8 mouse cellular contexts compared by ENCODE assay signal in the genomic region with DNA sequence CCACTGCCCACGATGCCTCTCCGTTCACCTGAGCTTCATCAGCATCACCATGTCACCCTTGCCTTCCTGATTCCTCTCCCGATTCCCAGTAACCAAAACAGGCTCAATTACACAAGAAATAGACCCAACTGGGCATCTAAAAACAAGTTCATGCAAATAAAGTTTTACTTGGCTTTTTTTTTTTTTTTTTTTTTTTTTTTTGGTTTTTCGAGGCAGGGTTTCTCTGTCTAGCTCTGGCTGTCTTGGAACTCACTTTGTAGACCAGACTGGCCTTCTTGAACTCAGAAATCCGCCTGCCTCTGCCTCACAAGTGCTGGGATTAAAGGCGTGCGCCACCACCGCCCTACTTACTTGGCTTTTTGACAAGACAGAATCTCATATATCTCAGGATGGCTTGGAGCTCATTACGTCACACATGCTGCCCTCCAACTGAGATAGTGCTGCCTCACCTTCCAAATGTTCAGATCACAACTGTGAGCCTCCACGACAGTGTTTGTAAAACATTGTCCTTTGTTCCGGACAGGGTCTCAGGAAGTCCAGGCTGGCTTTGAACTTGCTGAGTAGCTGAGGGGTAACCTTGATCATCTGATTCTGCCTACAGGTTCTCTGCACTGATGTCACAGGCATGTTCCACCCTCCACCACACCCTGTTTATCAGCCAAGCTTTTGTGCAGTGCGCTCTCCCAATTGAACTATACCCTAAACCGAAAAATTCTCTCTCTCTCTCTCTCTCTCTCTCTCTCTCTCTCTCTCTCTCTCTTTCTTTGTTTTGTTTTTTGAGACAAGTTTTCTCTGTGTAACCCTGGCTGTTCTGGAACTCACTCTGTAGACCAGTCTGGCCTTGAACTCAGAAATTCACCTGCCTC. TPM values are rescaled to one million over a fixed set of nuclear protein-coding genes. Genes with fewer than 3 reads are reported as not detected.
A peak's percentile ranks its signal among the peaks of the same experiment; 100 is the strongest.
DNase-seq lines count a peak whose midpoint lies in the region; ATAC-seq and TF ChIP-seq lines count a peak whose summit lies in the region.

No protein-coding gene starts in this region.

- TF ChIP-seq POLR2A in thymus, adult 2 months (IDR thresholded peaks at IDR 0.05; ENCODE audit: control insufficient read depth, extremely low read depth, insufficient read depth, low read length, poor library complexity) = no peak

- no peak for TF ChIP-seq CTCF in thymus, adult 2 months (IDR thresholded peaks at IDR 0.05; ENCODE audit: borderline replicate concordance, control insufficient read depth, extremely low read depth, insufficient read depth, low read length, poor library complexity)

- H3K4me3 ChIP-seq in liver, embryonic 11.5 days (ENCODE audit: low read depth, low read length) = peak overlapping the region; percentile 47
- H3K4me3 ChIP-seq in forebrain, embryonic 12.5 days (replicated peaks) = peak overlapping the region; percentile 69
- peak overlapping the region; percentile 46 for H3K4me3 ChIP-seq in limb, embryonic 12.5 days (replicated peaks)
- peak overlapping the region; percentile 85 for H3K4me3 ChIP-seq in neural tube, embryonic 15.5 days (replicated peaks)
- no peak overlapping the region for H3K4me3 ChIP-seq in thymus, adult 2 months (ENCODE audit: control insufficient read depth, insufficient read depth, low read length)

- DNase-seq in liver, embryonic 11.5 days (ENCODE audit: low spot score) = no peak
- no peak for DNase-seq in liver
- DNase-seq in right cerebral cortex, postnatal 36 days (ENCODE audit: low spot score in 2 of 2) = no peak
- DNase-seq in thymus, adult 2 months = no peak
- no peak for DNase-seq in spleen, postnatal 36 days (ENCODE audit: low spot score in 2 of 2)

- WGBS in liver, embryonic 11.5 days = 59% methylated on average over 13 of the region's 13 CpGs
- 69% methylated on average over 13 of the region's 13 CpGs for WGBS in forebrain, embryonic 12.5 days
- 68% methylated on average over 13 of the region's 13 CpGs for WGBS in limb, embryonic 12.5 days
- WGBS in neural tube, embryonic 15.5 days = 64% methylated on average over 13 of the region's 13 CpGs
- WGBS in thymus, adult 2 months = 69% methylated on average over 13 of the region's 13 CpGs

- H3K4me1 ChIP-seq in liver, embryonic 11.5 days (replicated peaks; ENCODE audit: control insufficient read depth, insufficient read depth, low read length) = peaks cover 18% of the 10 kb centered on the region
- peaks cover 39% of the 10 kb centered on the region for H3K4me1 ChIP-seq in forebrain, embryonic 12.5 days
- peaks cover 24% of the 10 kb centered on the region for H3K4me1 ChIP-seq in limb, embryonic 12.5 days (replicated peaks)
- peaks cover 34% of the 10 kb centered on the region for H3K4me1 ChIP-seq in neural tube, embryonic 15.5 days
- no peaks in the 10 kb centered on the region; the same call in 1 of the 2 replicates for H3K4me1 ChIP-seq in thymus, adult 2 months (replicated peaks; ENCODE audit: control insufficient read depth, insufficient read depth, low read length)

- ATAC-seq in liver, embryonic 11.5 days (replicated peaks; ENCODE audit: low FRiP score) = no peak
- ATAC-seq in forebrain, embryonic 12.5 days (ENCODE audit: low FRiP score) = no peak
- no peak for ATAC-seq in limb, embryonic 12.5 days (ENCODE audit: insufficient number of reproducible peaks, insufficient read depth, low FRiP score, low TSS enrichment, low read depth)
- ATAC-seq in neural tube, embryonic 15.5 days (ENCODE audit: low FRiP score) = no peak

- H3K9ac ChIP-seq in liver, embryonic 11.5 days (ENCODE audit: low read depth, low read length) = no peak overlapping the region
- peak overlapping the region; percentile 80; the same call in 1 of the 2 replicates for H3K9ac ChIP-seq in forebrain, embryonic 12.5 days
- H3K9ac ChIP-seq in limb, embryonic 12.5 days (replicated peaks) = no peak overlapping the region
- H3K9ac ChIP-seq in neural tube, embryonic 15.5 days (replicated peaks) = peak overlapping the region; percentile 99

- peak overlapping the region; percentile 73 for H3K4me2 ChIP-seq in liver, embryonic 11.5 days
- H3K4me2 ChIP-seq in forebrain, embryonic 12.5 days = peak overlapping the region; percentile 96
- peak overlapping the region; percentile 80 for H3K4me2 ChIP-seq in limb, embryonic 12.5 days
- peak overlapping the region; percentile 90 for H3K4me2 ChIP-seq in neural tube, embryonic 15.5 days

- no peaks in the 10 kb centered on the region for H3K36me3 ChIP-seq in liver, embryonic 11.5 days (ENCODE audit: control insufficient read depth, insufficient read depth, low read length)
- no peaks in the 10 kb centered on the region for H3K36me3 ChIP-seq in forebrain, embryonic 12.5 days (replicated peaks)
- no peaks in the 10 kb centered on the region for H3K36me3 ChIP-seq in limb, embryonic 12.5 days
- H3K36me3 ChIP-seq in neural tube, embryonic 15.5 days = no peaks in the 10 kb centered on the region
- no peaks in the 10 kb centered on the region for H3K36me3 ChIP-seq in thymus, adult 2 months (ENCODE audit: control insufficient read depth, insufficient read depth, low read length)

- peaks cover 48% of the 10 kb centered on the region for H3K27me3 ChIP-seq in liver, embryonic 11.5 days (replicated peaks; ENCODE audit: control insufficient read depth, insufficient read depth, low read length)
- H3K27me3 ChIP-seq in forebrain, embryonic 12.5 days = peaks cover 44% of the 10 kb centered on the region
- H3K27me3 ChIP-seq in limb, embryonic 12.5 days = peaks cover 88% of the 10 kb centered on the region
- H3K27me3 ChIP-seq in neural tube, embryonic 15.5 days (replicated peaks) = 0 out of 2 replicates have a peak, but pooled peaks cover 4% of the 10 kb centered on the region
- peaks cover 23% of the 10 kb centered on the region for H3K27me3 ChIP-seq in thymus, adult 2 months (ENCODE audit: control insufficient read depth, insufficient read depth, low read length)

- H3K9me3 ChIP-seq in liver, embryonic 11.5 days (ENCODE audit: control insufficient read depth, low read length) = no peaks in the 10 kb centered on the region
- H3K9me3 ChIP-seq in forebrain, embryonic 12.5 days = no peaks in the 10 kb centered on the region
- no peaks in the 10 kb centered on the region for H3K9me3 ChIP-seq in limb, embryonic 12.5 days
- H3K9me3 ChIP-seq in neural tube, embryonic 15.5 days (replicated peaks) = no peaks in the 10 kb centered on the region

- no peak overlapping the region for H3K27ac ChIP-seq in liver, embryonic 11.5 days (ENCODE audit: low read depth, low read length)
- no peak overlapping the region for H3K27ac ChIP-seq in forebrain, embryonic 12.5 days
- H3K27ac ChIP-seq in limb, embryonic 12.5 days = no peak overlapping the region
- H3K27ac ChIP-seq in neural tube, embryonic 15.5 days (replicated peaks) = peak overlapping the region; percentile 96
- H3K27ac ChIP-seq in thymus, adult 2 months (ENCODE audit: control insufficient read depth, insufficient read depth, low read length) = no peak overlapping the region

RNA-seq across cellular contexts. Expression of a gene that starts 0.7 kb away (rescaled TPM):
- polyA plus RNA-seq in liver, embryonic 11.5 days (2014; fragmentation: Nextera tagmentation; extraction: Ambion mirVana) = 0.14 and 0.29 TPM in 2 replicates
- polyA plus RNA-seq in forebrain, embryonic 12.5 days (2016; fragmentation: Nextera tagmentation; extraction: Ambion mirVana) = 29.3 and 35.3 TPM in 2 replicates
- 0.33 and 0.60 TPM in 2 replicates for polyA plus RNA-seq in limb, embryonic 12.5 days (2016; fragmentation: Nextera tagmentation; extraction: Ambion mirVana)
- 60.7 and 74.7 TPM in 2 replicates for polyA plus RNA-seq in neural tube, embryonic 15.5 days (2015; fragmentation: Nextera tagmentation; extraction: Ambion mirVana)
- 0.35 and 0.36 TPM in 2 replicates for polyA plus RNA-seq in thymus, adult 2 months (2012; rRNA removed)

RNA-seq across cellular contexts. Expression of a gene that starts 8.9 kb away (rescaled TPM):
- 0.22 and 0.49 TPM in 2 replicates for polyA plus RNA-seq in liver, embryonic 11.5 days (2014; fragmentation: Nextera tagmentation; extraction: Ambion mirVana)
- polyA plus RNA-seq in forebrain, embryonic 12.5 days (2016; fragmentation: Nextera tagmentation; extraction: Ambion mirVana) = 0.88 and 1.6 TPM in 2 replicates
- polyA plus RNA-seq in limb, embryonic 12.5 days (2016; fragmentation: Nextera tagmentation; extraction: Ambion mirVana) = 0.34 and 0.58 TPM in 2 replicates
- 3.0 and 3.8 TPM in 2 replicates for polyA plus RNA-seq in neural tube, embryonic 15.5 days (2015; fragmentation: Nextera tagmentation; extraction: Ambion mirVana)
- polyA plus RNA-seq in thymus, adult 2 months (2012; rRNA removed) = 0.13 and 0.17 TPM in 2 replicates

RNA-seq across cellular contexts. Expression of a gene that starts 29.5 kb away (rescaled TPM):
- polyA plus RNA-seq in liver, embryonic 11.5 days (2014; fragmentation: Nextera tagmentation; extraction: Ambion mirVana) = 11.5 and 12.7 TPM in 2 replicates
- 8.7 and 9.8 TPM in 2 replicates for polyA plus RNA-seq in forebrain, embryonic 12.5 days (2016; fragmentation: Nextera tagmentation; extraction: Ambion mirVana)
- 12.8 and 14.0 TPM in 2 replicates for polyA plus RNA-seq in limb, embryonic 12.5 days (2016; fragmentation: Nextera tagmentation; extraction: Ambion mirVana)
- polyA plus RNA-seq in neural tube, embryonic 15.5 days (2015; fragmentation: Nextera tagmentation; extraction: Ambion mirVana) = 5.2 and 7.3 TPM in 2 replicates
- polyA plus RNA-seq in thymus, adult 2 months (2012; rRNA removed) = 16.4 and 23.8 TPM in 2 replicates

RNA-seq across cellular contexts. Expression of a gene that starts 31.4 kb away (rescaled TPM):
- polyA plus RNA-seq in liver, embryonic 11.5 days (2014; fragmentation: Nextera tagmentation; extraction: Ambion mirVana) = not detected in 2 replicates
- not detected in 2 replicates for polyA plus RNA-seq in forebrain, embryonic 12.5 days (2016; fragmentation: Nextera tagmentation; extraction: Ambion mirVana)
- polyA plus RNA-seq in limb, embryonic 12.5 days (2016; fragmentation: Nextera tagmentation; extraction: Ambion mirVana) = not detected in 2 replicates
- not detected in 2 replicates for polyA plus RNA-seq in neural tube, embryonic 15.5 days (2015; fragmentation: Nextera tagmentation; extraction: Ambion mirVana)
- polyA plus RNA-seq in thymus, adult 2 months (2012; rRNA removed) = 4.3 TPM in 1 of 2 replicates, not detected in the other

RNA-seq across cellular contexts. Expression of a gene that starts 31.5 kb away (rescaled TPM):
- polyA plus RNA-seq in liver, embryonic 11.5 days (2014; fragmentation: Nextera tagmentation; extraction: Ambion mirVana) = 1,398 and 1,409 TPM in 2 replicates
- 1,271 and 1,280 TPM in 2 replicates for polyA plus RNA-seq in forebrain, embryonic 12.5 days (2016; fragmentation: Nextera tagmentation; extraction: Ambion mirVana)
- polyA plus RNA-seq in limb, embryonic 12.5 days (2016; fragmentation: Nextera tagmentation; extraction: Ambion mirVana) = 1,079 and 1,120 TPM in 2 replicates
- polyA plus RNA-seq in neural tube, embryonic 15.5 days (2015; fragmentation: Nextera tagmentation; extraction: Ambion mirVana) = 930 and 1,070 TPM in 2 replicates
- polyA plus RNA-seq in thymus, adult 2 months (2012; rRNA removed) = 162 and 183 TPM in 2 replicates

Comparison
In these comparisons a context has a peak if more than half of its experiments do, and no peak if none do; other contexts are left out.
1. H3K9ac ChIP-seq: peak in forebrain, embryonic 12.5 days (single experiment) and neural tube, embryonic 15.5 days (single experiment); none in liver, embryonic 11.5 days (single experiment) and limb, embryonic 12.5 days (single experiment).
2. RNA of a gene that starts 0.7 kb away (polyA plus RNA-seq): 60.7 to 74.7 TPM in neural tube, embryonic 15.5 days and 29.3 to 35.3 TPM in forebrain, embryonic 12.5 days; 0.33 to 0.60 TPM in limb, embryonic 12.5 days, 0.35 to 0.36 TPM in thymus, adult 2 months and 0.14 to 0.29 TPM in liver, embryonic 11.5 days; every median in the first group is over 10 times any median in the second.
3. Peak in every context shown above with its lines, with median percentiles within 50 percentile points of each other: H3K4me2 ChIP-seq.